Mouse (Mus musculus) hindbrain, postnatal 0 days (tissue): ENCODE results near the gene Akap5. TPM values are rescaled to one million over a fixed set of nuclear protein-coding genes. Genes with fewer than 3 reads are reported as not detected.

Experiments used
- ATAC-seq: fragments of 200-750 bp; cut with Nextera tagmentation; 2 replicates; pipeline ENCODE4 v1.8.0; 2017; ENCODE audit warnings: mild to moderate bottlenecking, moderate TSS enrichment, moderate library complexity
- DNase-seq: peaks from one replicate; pipeline ENCODE4 v3.0.0-alpha.2; 2015; ENCODE audit warnings: low spot score
- H3K27ac ChIP-seq: fragments of 300-500 bp; sonication (generic); 2 replicates; pipeline ENCODE4 v1.5.1; 2014; ENCODE audit warnings: mild to moderate bottlenecking
- H3K27me3 ChIP-seq: fragments of 300-500 bp; sonication (generic); 2 replicates; pipeline ENCODE4 v1.6.1; 2014; ENCODE audit warnings: low read length, mixed read lengths; ENCODE audit not compliant: insufficient read depth
- H3K36me3 ChIP-seq: fragments of 300-500 bp; sonication (generic); 2 replicates; pipeline ENCODE4 v1.6.1; 2014; ENCODE audit warnings: low read length, mixed read lengths; ENCODE audit not compliant: insufficient read depth
- H3K4me1 ChIP-seq: fragments of 300-500 bp; sonication (generic); 2 replicates; pipeline ENCODE4 v1.6.1; 2014; ENCODE audit warnings: antibody characterized with exemption, low read length, mixed read lengths; ENCODE audit not compliant: insufficient read depth
- H3K4me2 ChIP-seq: fragments of 300-500 bp; sonication (generic); 2 replicates; pipeline ENCODE4 v1.6.1; 2014; ENCODE audit warnings: low read depth, mild to moderate bottlenecking, low read length, moderate library complexity, mixed read lengths
- H3K4me3 ChIP-seq: fragments of 300-500 bp; sonication (generic); 2 replicates; pipeline ENCODE4 v1.5.1; 2014; ENCODE audit warnings: low read length
- H3K9ac ChIP-seq: fragments of 300-500 bp; sonication (generic); replicated peaks from 2 replicates; pipeline ENCODE4 v1.6.1; 2014; ENCODE audit warnings: mild to moderate bottlenecking, low read length, moderate library complexity, mixed read lengths
- H3K9me3 ChIP-seq: fragments of 300-500 bp; sonication (generic); 2 replicates; pipeline ENCODE4 v1.6.1; 2016; ENCODE audit warnings: low read length, mixed read lengths
- CTCF ChIP-seq: IDR thresholded peaks from 2 replicates; pipeline ENCODE4 v1.5.1; 2016; ENCODE audit warnings: antibody characterized with exemption, control low read depth, low read depth
- WGBS: fragments of 180-500 bp; shearing (Covaris S2); extraction: QIAGEN DNeasy Blood & Tissue Kit; methylation state at CpG from one replicate; pipeline ENCODE4 v1.1.7; 2014; 5-methylcytosine and 5-hydroxymethylcytosine counted together
- polyA plus RNA-seq: library from polyadenylated mRNA; unstranded; fragments of >200 nt; fragmentation: Nextera tagmentation; extraction: Ambion mirVana; gene quantifications from 2 replicates; pipeline ENCODE4 v1.2.1, GENCODE M21; 2015
- total RNA-seq: library from RNA; depleted of rRNA; stranded (reverse); fragments of >200 nt; gene quantifications from 2 replicates; pipeline ENCODE4 v1.2.3, GENCODE M21; 2014; rRNA removed

The Akap5 gene
- 13.1 and 15.0 TPM in 2 replicates for total RNA-seq
- polyA plus RNA-seq: 11.8 and 12.5 TPM in 2 replicates

- DNase-seq: peak; percentile 89
- ATAC-seq: peak; percentile 98
- H3K27me3 ChIP-seq: no peaks in the 10 kb centered on the region
- H3K4me2 ChIP-seq: peak within 1 kb of the TSS; percentile 90
- under 1% methylated on average over 53 of the region's 53 CpGs for WGBS
- H3K27ac ChIP-seq: peak within 1 kb of the TSS; percentile 62
- peak within 1 kb of the TSS; percentile 50 for H3K4me3 ChIP-seq
- no peak for TF ChIP-seq CTCF
- H3K9ac ChIP-seq: peak within 1 kb of the TSS; percentile 55
- H3K9me3 ChIP-seq: no peaks in the 10 kb centered on the region
- H3K4me1 ChIP-seq: 0 out of 2 replicates have a peak, but pooled peaks cover 3% of the 10 kb centered on the region
- H3K36me3 ChIP-seq: peaks cover 14% of the 10 kb centered on the region
These were observed at the start of gene Akap5 for GRCm38 (mm10) chr12:76324679-76325431. Akap5 (plus strand) TSS chr12:76324891.

- no peak for TF ChIP-seq CTCF
- Histone ChIP-seq H3K27ac (no peak overlapping the region), H3K4me1 (no peaks in the 10 kb centered on the region), H3K4me3 (no peak overlapping the region), H3K9me3 (no peaks in the 10 kb centered on the region), H3K4me2 (no peak overlapping the region), H3K36me3 (peaks cover 4% of the 10 kb centered on the region; the same call in 1 of the 2 replicates), H3K27me3 (no peaks in the 10 kb centered on the region), H3K9ac (no peak overlapping the region)
- 76% methylated on average over 6 of the region's 6 CpGs for WGBS
- DNase-seq: no peak
- no peak for ATAC-seq
These were observed 46.5 kb upstream of the Akap5 start for GRCm38 (mm10) chr12:76278209-76278608.

- no peak overlapping the region for H3K27ac ChIP-seq
- no peak overlapping the region for H3K4me3 ChIP-seq
- no peaks in the 10 kb centered on the region for H3K4me1 ChIP-seq
- H3K9me3 ChIP-seq: no peaks in the 10 kb centered on the region
- no peaks in the 10 kb centered on the region for H3K27me3 ChIP-seq
- no peak for TF ChIP-seq CTCF
- 75% methylated on average over 9 of the region's 9 CpGs for WGBS
- H3K9ac ChIP-seq: no peak overlapping the region
- H3K4me2 ChIP-seq: no peak overlapping the region
- DNase-seq: peak; percentile 46
- no peak for ATAC-seq
- peaks cover 4% of the 10 kb centered on the region; the same call in 1 of the 2 replicates for H3K36me3 ChIP-seq
These were observed 44.1 kb upstream of the Akap5 start for GRCm38 (mm10) chr12:76280556-76280955.

GRCm38 (mm10) chr12:76281111-76281660 is 43.5 kb upstream of the Akap5 start:
- H3K4me2 ChIP-seq: no peak overlapping the region
- H3K9ac ChIP-seq: no peak overlapping the region
- 0 out of 2 replicates have a peak, but pooled peaks cover 4% of the 10 kb centered on the region for H3K36me3 ChIP-seq
- H3K4me3 ChIP-seq: no peak overlapping the region
- no peaks in the 10 kb centered on the region for H3K27me3 ChIP-seq
- no peak overlapping the region for H3K27ac ChIP-seq
- no peaks in the 10 kb centered on the region for H3K9me3 ChIP-seq
- H3K4me1 ChIP-seq: no peaks in the 10 kb centered on the region
- WGBS: 86% methylated on average over 2 of the region's 2 CpGs
- no peak for TF ChIP-seq CTCF
- ATAC-seq (no peak), DNase-seq (no peak)

- H3K27ac ChIP-seq: peak overlapping the region; percentile 26; the same call in 1 of the 2 replicates
- TF ChIP-seq CTCF: no peak
- ATAC-seq (peak; percentile 38; the same call in 1 of the 2 replicates), DNase-seq (peak; percentile 53)
- H3K9ac ChIP-seq: no peak overlapping the region
- no peaks in the 10 kb centered on the region for H3K4me1 ChIP-seq
- no peak overlapping the region for H3K4me3 ChIP-seq
- H3K27me3 ChIP-seq: no peaks in the 10 kb centered on the region
- H3K9me3 ChIP-seq: no peaks in the 10 kb centered on the region
- H3K4me2 ChIP-seq: no peak overlapping the region
- WGBS: 20% methylated on average over 4 of the region's 4 CpGs
- 0 out of 2 replicates have a peak, but pooled peaks cover 4% of the 10 kb centered on the region for H3K36me3 ChIP-seq
These were observed 42.6 kb upstream of the Akap5 start for GRCm38 (mm10) chr12:76282132-76282531.

- H3K4me3 ChIP-seq: no peak overlapping the region
- WGBS: 72% methylated on average over 17 of the region's 17 CpGs
- peak; percentile 62 for ATAC-seq
- no peak overlapping the region for H3K4me2 ChIP-seq
- no peak for DNase-seq
- no peaks in the 10 kb centered on the region for H3K27me3 ChIP-seq
- H3K27ac ChIP-seq: peak overlapping the region; percentile 26; the same call in 1 of the 2 replicates
- H3K9ac ChIP-seq: no peak overlapping the region
- H3K36me3 ChIP-seq: 0 out of 2 replicates have a peak, but pooled peaks cover 4% of the 10 kb centered on the region
- H3K4me1 ChIP-seq: no peaks in the 10 kb centered on the region
- no peaks in the 10 kb centered on the region for H3K9me3 ChIP-seq
- TF ChIP-seq CTCF: no peak
These were observed 42.0 kb upstream of the Akap5 start for GRCm38 (mm10) chr12:76282532-76283173.
